Mouse (Mus musculus): ENCODE measurements around the gene Slc7a6.

- TF ChIP-seq MYOD1 (IDR thresholded peaks at IDR 0.05; ENCODE audit: control insufficient read depth, insufficient read length, low read depth) (no peak), CTCF (IDR thresholded peaks at IDR 0.05; ENCODE audit: control insufficient read depth, insufficient read depth, insufficient read length) (no peak), CEBPB (IDR thresholded peaks at IDR 0.05; ENCODE audit: low read depth) (no peak), USF1 (IDR thresholded peaks at IDR 0.05; ENCODE audit: low read depth) (no peak)
Observed at GRCm38 (mm10) chr8:106135672-106136071, 33.0 kb upstream of the Slc7a6 start.

Measured in C2C12 (cell line).